In the genomic region with DNA sequence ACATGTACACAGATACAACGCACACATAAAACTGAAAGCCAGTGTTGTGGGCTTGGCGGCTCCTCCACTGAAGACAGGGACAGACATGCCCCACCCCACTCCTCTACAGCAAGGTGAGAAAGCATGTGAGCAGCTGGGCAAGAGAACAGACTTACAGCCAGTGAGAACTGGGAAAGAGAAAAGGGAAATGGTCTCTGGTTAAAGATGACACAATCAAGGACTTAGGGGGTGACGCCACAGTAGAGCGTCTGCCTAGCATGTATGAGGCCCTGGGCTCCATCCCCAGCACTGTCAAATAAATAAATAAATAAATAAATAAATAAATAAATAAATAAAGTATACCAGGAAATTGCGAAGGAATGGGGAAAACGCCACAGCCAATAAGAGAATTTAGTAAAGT, we compare ENCODE assay signal across 30 mouse cellular contexts. TPM values are rescaled to one million over a fixed set of nuclear protein-coding genes. Genes with fewer than 3 reads are reported as not detected.
"Had no signal": no experiment of that assay in that cellular context is flagged by ENCODE, and none has a peak within 500 bp of the region (broad histone marks: within the 10 kb centered on the region; RNA-seq: fewer than 3 reads in every experiment).

No protein-coding gene starts in this region.

- H3K4me2 ChIP-seq: embryonic facial prominence, embryonic 12.5 days; embryonic facial prominence, embryonic 13.5 days; embryonic facial prominence, embryonic 15.5 days; forebrain, embryonic 12.5 days; forebrain, embryonic 13.5 days; forebrain, embryonic 15.5 days had no signal

- H3K36me3 ChIP-seq: embryonic facial prominence, embryonic 10.5 days; embryonic facial prominence, embryonic 12.5 days; embryonic facial prominence, embryonic 13.5 days; embryonic facial prominence, embryonic 15.5 days; forebrain, embryonic 10.5 days; forebrain, embryonic 12.5 days; forebrain, embryonic 15.5 days had no signal

- H3K27ac ChIP-seq: embryonic facial prominence, embryonic 10.5 days; embryonic facial prominence, embryonic 12.5 days; embryonic facial prominence, embryonic 13.5 days; embryonic facial prominence, embryonic 15.5 days; forebrain, embryonic 10.5 days; forebrain, embryonic 12.5 days; forebrain, embryonic 13.5 days; forebrain, embryonic 15.5 days; gastrocnemius, adult 2 months; heart, adult 2 months had no signal

- H3K4me1 ChIP-seq: embryonic facial prominence, embryonic 10.5 days; embryonic facial prominence, embryonic 12.5 days; embryonic facial prominence, embryonic 13.5 days; embryonic facial prominence, embryonic 15.5 days; forebrain, embryonic 15.5 days had no signal

- ATAC-seq: forebrain, embryonic 13.5 days; forebrain, embryonic 14.5 days; forebrain, embryonic 15.5 days; forebrain, embryonic 16.5 days; forebrain, postnatal 0 days had no signal

- H3K9me3 ChIP-seq: embryonic facial prominence, embryonic 10.5 days; embryonic facial prominence, embryonic 12.5 days; embryonic facial prominence, embryonic 13.5 days; embryonic facial prominence, embryonic 15.5 days; forebrain, embryonic 10.5 days; forebrain, embryonic 12.5 days; forebrain, embryonic 13.5 days; forebrain, embryonic 15.5 days had no signal

- H3K9ac ChIP-seq: embryonic facial prominence, embryonic 12.5 days; embryonic facial prominence, embryonic 13.5 days; embryonic facial prominence, embryonic 15.5 days; forebrain, embryonic 12.5 days; forebrain, embryonic 13.5 days; forebrain, embryonic 15.5 days; forebrain, postnatal 0 days had no signal

- DNase-seq: cerebellum, adult 8-10 months; cerebellum, adult 9-10 months; cerebellum, adult 9-11 months; cerebellum, postnatal 10 days; cerebellum, postnatal 14 days; cerebellum, postnatal 25 days; cerebellum, postnatal 36 days; embryo, embryonic 11 days; forebrain, postnatal 0 days; gastrocnemius, adult 2 months; gastrocnemius, postnatal 10 days; gastrocnemius, postnatal 14 days; gastrocnemius, postnatal 25 days; gastrocnemius, postnatal 36 days; heart, adult 11 months; heart, adult 18-20 months; heart, adult 2 months had no signal

- H3K4me3 ChIP-seq: embryonic facial prominence, embryonic 10.5 days; embryonic facial prominence, embryonic 12.5 days; embryonic facial prominence, embryonic 13.5 days; embryonic facial prominence, embryonic 15.5 days; erythroblast, embryonic 14.5 days; forebrain, embryonic 10.5 days; forebrain, embryonic 12.5 days; forebrain, embryonic 13.5 days; forebrain, embryonic 15.5 days; gastrocnemius, adult 2 months; heart, adult 2 months had no signal

- H3K27me3 ChIP-seq: embryonic facial prominence, embryonic 13.5 days; embryonic facial prominence, embryonic 15.5 days; forebrain, embryonic 12.5 days; forebrain, embryonic 13.5 days; forebrain, embryonic 15.5 days had no signal

RNA-seq across cellular contexts. Expression of a gene that starts 27.2 kb away (rescaled TPM):
- total RNA-seq: common myeloid progenitor, adult 5-6 weeks had no signal
- polyA plus RNA-seq: embryonic facial prominence, embryonic 11.5 days; embryonic facial prominence, embryonic 13.5 days; erythroblast, embryonic 14.5 days had no signal
